Mouse (Mus musculus) small intestine, adult 2 months (tissue): ENCODE data around the gene Spock2.
"Not testable (repeated sequence)": the region's sequence is repeated elsewhere in the genome, so short reads cannot be mapped to it uniquely, and the experiment has no call there.

Source experiments
- CTCF ChIP-seq: fragments of 200-500 bp; IDR thresholded peaks from 2 replicates; pipeline ENCODE4 v1.5.1; 2012; ENCODE audit warnings: low read depth, mild to moderate bottlenecking, control low read depth, inconsistent platforms, low read length, moderate library complexity, mixed read lengths; ENCODE audit not compliant: insufficient replicate concordance, insufficient read length; ENCODE audit errors: extremely low read depth
- POLR2A ChIP-seq: fragments of 200-500 bp; IDR thresholded peaks from 2 replicates; pipeline ENCODE4 v1.6.1; 2012; ENCODE audit warnings: low read depth, mild to moderate bottlenecking, control low read depth, inconsistent platforms, low read length, moderate library complexity

- TF ChIP-seq POLR2A, CTCF: not testable (repeated sequence)
Observed at GRCm38 (mm10) chr10:60147510-60148047, 41.6 kb downstream of the Spock2 start.
